Mouse (Mus musculus) T-helper 1 cell (primary cell): ENCODE results near the gene Slc25a48.

ENCODE experiments used
- in situ Hi-C: fragments of 300-600 bp; cut with MboI, MseI; formaldehyde crosslinking; loops from one replicate; pipeline ENCODE4 v1.15.1; 2025; ENCODE audit warnings: high pct_unique_total_duplicates

The Slc25a48 gene

GRCm38 (mm10) chr13:56444996-56445395 lies 6.8 kb downstream of the Slc25a48 start:
- in situ Hi-C loops, result loop anchor here (25.0 kb wide), 1 partner anchor 158 kb away; the partner anchor contains the start of gene Cxcl14

- in situ Hi-C loops, result loop anchor here (25.0 kb wide), 2 partner anchors 162 to 813 kb away; partner anchors contain the start of gene Cxcl14
Measured at GRCm38 (mm10) chr13:56449239-56450030, 11.3 kb downstream of the Slc25a48 start.

GRCm38 (mm10) chr13:56450035-56450434 lies 11.9 kb downstream of the Slc25a48 start:
- in situ Hi-C loops, result loop anchor here (25.0 kb wide), 1 partner anchor 812 kb away; no protein-coding TSS in a partner anchor

GRCm38 (mm10) chr13:56458001-56458400 lies 19.8 kb downstream of the Slc25a48 start:
- in situ Hi-C loops, result loop anchor here (25.0 kb wide), 1 partner anchor 804 kb away; no protein-coding TSS in a partner anchor

GRCm38 (mm10) chr13:56461460-56461859 lies 23.3 kb downstream of the Slc25a48 start:
- in situ Hi-C loops, result loop anchor here (25.0 kb wide), 1 partner anchor 801 kb away; no protein-coding TSS in a partner anchor

GRCm38 (mm10) chr13:56462791-56463190 lies 24.6 kb downstream of the Slc25a48 start:
- in situ Hi-C loops, result loop anchor here (25.0 kb wide), 1 partner anchor 800 kb away; no protein-coding TSS in a partner anchor

GRCm38 (mm10) chr13:56463261-56463660 lies 25.1 kb downstream of the Slc25a48 start:
- in situ Hi-C loops, result loop anchor here (25.0 kb wide), 1 partner anchor 799 kb away; no protein-coding TSS in a partner anchor

- in situ Hi-C loops, result loop anchor here (25.0 kb wide), 1 partner anchor 799 kb away; no protein-coding TSS in a partner anchor
Measured at GRCm38 (mm10) chr13:56463750-56464149, 25.6 kb downstream of the Slc25a48 start.

- in situ Hi-C loops, result loop anchor here (25.0 kb wide), 1 partner anchor 795 kb away; no protein-coding TSS in a partner anchor
Measured at GRCm38 (mm10) chr13:56467786-56468185, 29.6 kb downstream of the Slc25a48 start.

- in situ Hi-C loops, result loop anchor here (25.0 kb wide), 1 partner anchor 794 kb away; no protein-coding TSS in a partner anchor
Measured at GRCm38 (mm10) chr13:56468536-56468935, 30.4 kb downstream of the Slc25a48 start.

- in situ Hi-C loops, result loop anchor here (5.0 to 25.0 kb wide), 2 partner anchors 276 to 791 kb away; no protein-coding TSS in a partner anchor
Measured at GRCm38 (mm10) chr13:56471211-56471610, 33.1 kb downstream of the Slc25a48 start.

- in situ Hi-C loops, result loop anchor here (5.0 to 25.0 kb wide), 2 partner anchors 275 to 790 kb away; no protein-coding TSS in a partner anchor
Measured at GRCm38 (mm10) chr13:56471951-56472350, 33.8 kb downstream of the Slc25a48 start.

- in situ Hi-C loops, result loop anchor here (5.0 to 25.0 kb wide), 2 partner anchors 275 to 790 kb away; no protein-coding TSS in a partner anchor
Measured at GRCm38 (mm10) chr13:56472661-56473060, 34.5 kb downstream of the Slc25a48 start.

GRCm38 (mm10) chr13:56475363-56475762 lies 37.2 kb downstream of the Slc25a48 start:
- in situ Hi-C loops, result loop anchor here (5.0 kb wide), 2 partner anchors 77 to 182 kb away; no protein-coding TSS in a partner anchor

GRCm38 (mm10) chr13:56476790-56477189 lies 38.6 kb downstream of the Slc25a48 start:
- in situ Hi-C loops, result loop anchor here (5.0 kb wide), 2 partner anchors 76 to 181 kb away; no protein-coding TSS in a partner anchor

- in situ Hi-C loops, result loop anchor here (5.0 kb wide), 2 partner anchors 75 to 180 kb away; no protein-coding TSS in a partner anchor
Measured at GRCm38 (mm10) chr13:56477271-56477670, 39.1 kb downstream of the Slc25a48 start.

GRCm38 (mm10) chr13:56478027-56478426 lies 39.9 kb downstream of the Slc25a48 start:
- in situ Hi-C loops, result loop anchor here (5.0 kb wide), 2 partner anchors 74 to 179 kb away; no protein-coding TSS in a partner anchor

- in situ Hi-C loops, result no loop called here
Measured at GRCm38 (mm10) chr13:56482146-56482545, 44.0 kb downstream of the Slc25a48 start, which contains the start of gene Il9. Gene Il9 (minus strand): TSS chr13:56482246.

GRCm38 (mm10) chr13:56488012-56488411 lies 49.9 kb downstream of the Slc25a48 start:
- in situ Hi-C loops, result no loop called here

- in situ Hi-C loops, result no loop called here
Measured at GRCm38 (mm10) chr13:56494440-56494839, 56.3 kb downstream of the Slc25a48 start.

GRCm38 (mm10) chr13:56500132-56500531 lies 62.0 kb downstream of the Slc25a48 start:
- in situ Hi-C loops, result no loop called here

- in situ Hi-C loops, result no loop called here
Measured at GRCm38 (mm10) chr13:56500636-56501035, 62.5 kb downstream of the Slc25a48 start.
